Mouse (Mus musculus) brain, adult 2 months (tissue): Measurements from ENCODE around the gene Nrm.

ENCODE experiments used
- DNase-seq: peaks from one replicate; pipeline ENCODE4 v3.0.0; 2011; ENCODE audit warnings: low read depth, low spot score

The Nrm gene

DNA sequence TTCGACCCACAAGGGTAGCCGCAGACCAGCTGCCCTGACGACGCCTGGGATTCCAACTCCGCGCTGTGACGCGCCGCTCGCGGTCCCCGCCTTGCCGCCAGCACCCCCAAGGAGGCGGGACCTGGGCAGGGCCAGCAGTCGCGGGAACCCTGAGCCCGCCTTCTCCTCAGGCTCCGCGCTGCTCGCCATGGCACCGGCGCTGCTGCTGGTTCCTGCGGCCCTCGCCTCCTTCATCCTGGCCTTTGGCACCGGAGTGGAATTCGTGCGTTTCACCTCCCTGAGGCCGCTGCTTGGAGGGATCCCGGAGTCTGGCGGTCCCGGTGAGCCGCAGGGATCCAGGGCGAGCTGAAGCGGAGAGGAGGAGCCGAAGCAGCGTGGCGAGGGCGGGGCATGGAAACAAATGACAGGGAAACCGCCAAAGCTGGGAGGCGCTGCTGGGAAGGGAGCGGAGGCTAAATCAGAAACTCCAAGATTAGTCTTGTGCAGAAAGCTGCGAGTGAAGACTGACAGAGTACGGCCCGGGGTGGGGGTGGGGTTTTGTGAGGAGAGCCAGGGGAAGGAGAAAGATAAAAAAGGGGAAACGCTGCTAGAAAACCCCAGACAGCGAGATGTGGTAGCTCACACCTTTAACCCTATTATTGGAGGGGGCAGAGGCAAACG lies at the start of gene Nrm:
Gene Nrm (plus strand): TSS at position 121 of the 660 bp plus-strand sequence.
- peak; percentile 95 for DNase-seq

DNA sequence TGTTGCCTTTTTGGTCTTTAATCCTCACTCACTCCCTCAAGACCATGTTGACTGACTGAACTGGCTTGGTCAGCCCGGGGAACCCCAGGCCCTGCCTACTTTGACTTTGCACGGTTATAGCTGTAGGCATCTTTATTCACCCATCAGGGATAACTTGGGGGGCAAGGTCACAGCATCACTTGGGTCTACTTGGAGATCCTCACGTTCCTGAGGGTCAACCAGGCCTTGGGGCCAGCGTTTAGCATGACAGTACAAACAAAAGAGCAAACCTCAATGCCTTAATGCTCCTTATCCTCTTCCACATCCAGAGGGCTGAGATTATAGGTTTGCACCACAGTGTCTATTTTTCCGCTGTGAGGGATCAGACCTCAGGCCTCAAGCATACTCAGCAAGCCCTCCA lies 48.8 kb upstream of the Nrm start:
- no peak for DNase-seq

DNA sequence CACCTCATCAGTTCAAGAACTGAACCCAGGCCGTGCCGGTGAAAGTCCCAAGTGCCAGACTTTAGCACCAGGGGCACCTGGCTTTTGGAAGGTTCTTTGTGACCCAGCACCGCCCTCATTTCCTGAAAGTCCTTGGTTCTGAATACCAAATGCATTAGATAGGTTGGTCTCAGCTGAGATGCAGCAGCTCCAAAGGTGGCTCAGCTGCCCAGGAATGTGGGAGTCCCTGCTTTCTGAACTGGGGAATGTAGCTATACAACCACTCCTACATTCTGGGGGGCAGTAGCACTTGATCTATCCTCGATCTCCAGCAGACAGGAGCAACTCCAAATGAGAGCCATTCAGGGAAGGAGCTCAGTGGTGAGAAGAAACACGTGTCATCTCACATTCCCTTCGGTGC lies 48.4 kb upstream of the Nrm start:
- DNase-seq, result no peak

DNA sequence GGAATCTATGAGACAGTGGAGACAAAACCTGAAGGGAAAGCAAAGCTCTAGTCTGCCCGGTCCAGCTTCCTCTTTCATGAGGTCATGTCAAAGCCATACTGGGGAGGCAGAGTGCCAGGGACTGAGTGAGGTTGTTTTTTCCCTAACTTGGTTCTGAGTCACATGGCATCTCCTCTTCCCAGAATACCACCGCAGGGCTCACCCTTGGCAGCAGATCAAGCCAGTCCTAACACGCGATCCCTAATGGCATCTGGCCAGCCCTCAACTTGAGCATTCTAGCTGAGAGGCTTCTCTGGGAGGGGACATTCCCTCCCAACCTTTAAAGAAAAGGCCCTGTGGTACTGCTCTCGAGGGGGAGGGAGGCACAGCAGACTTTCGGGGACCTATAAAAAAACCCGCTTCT lies 47.9 kb upstream of the Nrm start:
- DNase-seq, result peak; percentile 79

DNA sequence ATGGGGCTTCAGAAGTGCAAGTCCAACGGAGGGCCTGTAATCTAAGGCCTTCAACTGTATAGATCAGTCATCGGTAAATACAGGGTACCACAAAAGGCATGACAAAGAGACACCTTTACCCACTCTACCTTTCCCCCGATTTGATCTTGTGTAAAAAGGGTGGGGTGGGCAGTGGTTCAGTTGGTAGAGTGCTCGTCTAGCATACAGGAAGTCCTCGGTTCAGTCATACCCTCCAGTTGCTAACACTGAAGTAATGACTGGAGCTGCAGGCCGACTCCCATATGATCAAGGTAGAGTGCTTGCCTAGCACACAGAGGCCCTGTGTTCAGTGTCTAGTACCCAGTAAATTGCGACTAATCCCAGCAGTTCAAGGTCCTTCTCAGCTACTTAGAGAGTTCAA lies 47.5 kb upstream of the Nrm start:
- no peak for DNase-seq

DNA sequence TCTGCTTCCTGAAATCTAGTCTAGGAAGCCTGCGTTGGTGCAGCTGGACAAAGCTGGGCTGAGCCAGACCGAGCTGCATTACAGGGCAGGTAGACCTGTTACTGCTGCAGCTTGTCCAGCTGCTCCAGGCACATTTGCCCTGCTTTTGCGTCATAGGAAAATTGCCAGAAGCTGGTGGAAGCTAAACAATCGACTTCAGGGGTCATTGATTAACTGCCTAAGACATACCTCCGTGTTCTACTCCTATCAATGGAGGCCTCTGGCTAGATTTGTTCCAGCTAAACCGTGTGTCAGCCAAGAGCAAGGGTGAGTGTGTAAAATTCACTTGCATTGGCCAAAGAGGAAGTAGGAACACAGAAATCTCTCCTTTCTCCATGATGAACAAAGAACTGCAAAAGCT lies 46.4 kb upstream of the Nrm start:
- no peak for DNase-seq

DNA sequence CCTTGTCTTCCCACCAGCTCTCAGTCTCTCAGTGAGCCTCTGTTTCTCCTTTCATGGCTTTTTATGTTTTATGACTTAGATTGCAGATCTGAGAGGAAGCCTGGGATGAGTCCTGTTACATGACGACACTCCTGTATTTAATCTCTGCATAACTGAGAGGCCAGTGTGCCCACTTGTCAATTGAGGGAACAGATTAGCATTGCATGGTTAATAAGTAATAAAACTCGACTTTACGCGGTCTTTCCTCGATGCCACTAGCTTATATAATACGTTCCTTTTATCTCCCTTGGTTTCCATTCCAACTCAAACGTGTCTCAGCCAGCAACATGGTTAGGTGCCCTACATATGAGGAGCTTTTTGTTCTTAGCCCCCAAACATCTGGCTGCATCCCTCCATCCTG lies 45.3 kb upstream of the Nrm start:
- no peak for DNase-seq

DNA sequence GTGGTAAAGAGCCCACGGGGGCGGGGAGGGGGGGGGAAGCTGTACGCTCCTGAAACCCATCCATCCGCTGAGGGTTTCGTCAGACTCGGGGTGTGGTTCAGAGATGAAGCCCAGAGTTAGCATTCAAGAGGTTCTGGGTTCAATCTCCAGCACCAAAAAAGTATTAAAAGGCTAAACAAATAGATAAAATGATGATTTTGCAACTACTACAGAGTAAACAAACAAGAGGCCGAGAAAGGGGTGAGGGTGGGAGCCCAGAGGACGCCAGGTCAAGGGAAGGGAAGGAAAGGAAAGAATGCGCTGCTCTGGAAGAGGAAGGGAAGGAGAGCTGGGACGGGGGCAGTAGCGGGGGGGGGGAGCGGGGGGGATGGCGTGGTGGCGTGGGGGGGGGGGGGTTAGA lies 44.4 kb upstream of the Nrm start:
- no peak for DNase-seq

DNA sequence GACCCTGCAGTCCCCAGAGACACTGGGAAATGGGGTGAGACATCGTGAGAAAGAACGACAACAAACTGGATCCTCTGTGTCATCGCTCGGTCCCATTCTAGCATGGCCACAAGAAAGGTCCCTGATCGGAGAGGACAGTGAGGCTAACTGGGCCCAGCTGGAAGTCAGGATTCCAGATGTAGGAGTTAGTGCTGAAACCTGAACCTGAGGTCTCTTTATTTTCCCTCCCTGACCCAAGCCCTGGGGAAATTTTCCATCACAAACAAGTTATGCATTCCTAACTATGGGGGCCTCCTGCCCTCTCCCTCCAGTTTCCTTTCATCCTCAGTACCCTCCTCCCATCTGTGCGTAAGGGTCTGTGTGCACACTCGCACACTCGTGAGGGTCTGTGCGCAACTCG lies 43.9 kb upstream of the Nrm start:
- DNase-seq, result no peak

DNA sequence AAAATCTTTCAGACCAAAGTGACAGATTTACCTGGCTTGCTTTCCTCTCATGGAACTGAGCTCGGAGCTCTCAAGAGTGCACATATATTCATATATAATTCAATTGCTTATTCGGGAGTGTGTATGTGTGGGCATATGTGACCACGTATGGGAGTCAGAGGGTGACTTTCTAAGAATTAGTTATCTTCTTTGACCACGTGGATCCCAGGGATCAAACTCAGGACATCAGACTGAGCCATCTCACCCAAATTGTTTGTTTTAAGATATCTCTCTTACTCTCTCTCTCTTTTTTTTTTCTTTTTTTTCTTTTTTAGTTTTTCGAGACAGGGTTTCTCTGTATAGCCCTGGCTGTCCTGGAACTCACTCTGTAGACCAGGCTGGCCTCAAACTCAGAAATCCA lies 41.0 kb upstream of the Nrm start:
- no peak for DNase-seq

DNA sequence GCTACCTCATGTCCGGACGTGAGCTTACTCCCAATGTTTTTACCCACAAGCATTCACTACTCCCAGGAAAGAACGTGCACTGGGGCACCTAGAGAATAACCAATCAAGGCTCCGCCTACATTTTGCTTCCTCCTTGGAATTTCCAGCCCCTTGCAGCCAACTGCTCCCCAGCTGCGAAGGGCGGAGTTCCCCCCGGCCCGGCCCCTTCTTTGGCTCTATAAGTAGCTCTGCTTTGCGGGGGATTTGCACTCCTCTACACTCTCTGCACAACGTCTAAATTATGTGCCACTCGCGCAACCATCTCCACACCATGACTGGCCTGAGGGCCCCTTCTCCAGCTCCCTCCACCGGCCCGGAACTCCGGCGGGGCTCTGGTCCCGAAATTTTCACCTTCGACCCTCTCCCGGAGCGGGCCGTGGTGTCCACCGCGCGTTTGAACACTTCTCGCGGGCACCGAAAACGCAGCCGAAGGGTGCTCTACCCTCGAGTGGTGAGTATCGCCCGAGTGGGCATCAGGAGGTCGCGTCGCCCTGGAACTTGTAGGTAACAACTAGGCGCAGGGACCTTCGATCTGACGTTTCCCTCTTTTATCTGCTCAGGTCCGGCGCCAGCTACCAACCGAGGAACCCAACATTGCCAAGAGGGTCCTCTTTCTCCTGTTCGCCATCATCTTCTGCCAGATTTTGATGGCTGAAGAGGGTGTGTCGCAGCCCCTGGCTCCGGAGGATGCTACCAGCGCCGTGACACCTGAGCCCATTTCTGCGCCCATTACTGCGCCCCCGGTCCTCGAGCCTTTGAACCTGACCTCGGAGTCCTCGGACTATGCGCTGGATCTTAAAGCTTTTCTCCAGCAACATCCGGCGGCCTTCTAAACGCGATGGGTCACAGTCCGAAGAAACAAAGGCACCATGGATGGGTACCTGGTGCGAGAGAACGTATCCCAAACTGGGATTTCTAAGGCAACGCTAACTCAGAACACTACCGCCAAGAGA lies 39.4 kb upstream of the Nrm start, which contains the start of gene Ier3:
Gene Ier3 (plus strand): TSS at position 246 of the 992 bp plus-strand sequence.
- DNase-seq, result peak; percentile 84

DNA sequence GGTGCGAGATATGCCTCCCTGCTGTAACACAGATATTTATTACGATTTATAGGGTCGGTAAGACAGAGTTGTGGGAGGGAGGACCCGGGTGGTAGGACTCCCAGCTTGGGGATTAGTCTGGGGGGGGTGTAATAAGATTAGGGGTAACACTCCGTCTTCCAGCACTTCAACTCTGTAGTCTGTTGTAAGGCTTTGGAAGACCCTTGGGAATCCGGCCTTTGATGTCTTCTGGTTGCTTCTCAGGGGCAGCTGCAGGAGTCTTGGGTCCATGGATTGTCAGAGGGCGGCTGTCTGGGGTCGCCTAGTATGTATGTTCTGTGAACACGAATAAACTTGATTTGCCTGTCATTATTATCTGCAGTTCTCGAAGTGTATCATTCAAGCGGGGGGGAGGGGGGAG lies 38.6 kb upstream of the Nrm start:
- no peak for DNase-seq

DNA sequence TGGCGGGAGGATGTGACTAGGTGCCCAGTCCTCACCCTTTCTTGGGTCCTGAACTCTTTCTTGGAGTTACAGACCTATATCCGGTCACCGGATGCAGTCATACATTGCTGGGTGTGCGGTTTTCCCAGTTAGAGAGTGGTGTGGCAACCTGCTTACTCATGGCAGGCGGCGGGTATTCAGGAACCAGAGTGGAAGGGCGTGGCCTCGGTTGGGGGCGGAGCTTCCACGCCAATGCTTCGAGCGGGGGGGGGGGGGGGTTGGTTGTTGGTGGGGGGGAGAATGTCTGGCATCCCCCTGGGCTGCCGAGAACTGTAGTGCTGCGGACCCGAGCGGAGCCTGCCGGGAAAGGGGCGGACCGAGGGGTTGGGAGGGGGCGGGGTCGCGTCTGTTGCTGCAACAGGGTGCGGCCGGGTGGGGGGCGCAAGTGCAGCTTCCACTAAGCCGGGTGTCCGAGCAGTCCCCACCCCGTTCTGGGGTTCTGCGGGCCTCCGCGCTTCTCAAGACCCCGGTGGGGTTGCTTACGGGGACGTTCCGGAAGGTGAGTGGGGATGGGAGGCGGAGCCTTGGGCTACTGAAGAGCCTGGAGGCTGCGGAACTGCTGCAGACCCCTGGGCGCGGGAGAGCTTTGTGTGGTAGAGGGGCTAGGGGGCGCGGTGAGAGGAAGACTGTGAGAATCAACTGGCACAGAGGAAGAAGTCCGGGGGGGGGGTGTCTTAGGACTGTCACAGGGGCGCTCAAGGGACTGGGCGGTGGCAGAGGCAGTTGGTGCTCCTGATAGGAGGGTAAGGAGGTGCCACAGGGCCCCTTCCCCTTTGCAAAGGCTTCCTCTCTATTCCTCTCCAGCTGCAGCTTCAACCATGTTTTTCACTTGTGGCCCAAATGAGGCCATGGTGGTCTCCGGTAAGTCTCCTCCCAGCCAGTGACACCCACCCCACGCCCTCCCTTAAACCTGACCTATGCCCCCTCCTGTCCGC lies 37.9 kb upstream of the Nrm start, which contains the start of gene Flot1:
Gene Flot1 (plus strand): TSS at position 267 of the 974 bp plus-strand sequence.
- DNase-seq, result peak; percentile 90

DNA sequence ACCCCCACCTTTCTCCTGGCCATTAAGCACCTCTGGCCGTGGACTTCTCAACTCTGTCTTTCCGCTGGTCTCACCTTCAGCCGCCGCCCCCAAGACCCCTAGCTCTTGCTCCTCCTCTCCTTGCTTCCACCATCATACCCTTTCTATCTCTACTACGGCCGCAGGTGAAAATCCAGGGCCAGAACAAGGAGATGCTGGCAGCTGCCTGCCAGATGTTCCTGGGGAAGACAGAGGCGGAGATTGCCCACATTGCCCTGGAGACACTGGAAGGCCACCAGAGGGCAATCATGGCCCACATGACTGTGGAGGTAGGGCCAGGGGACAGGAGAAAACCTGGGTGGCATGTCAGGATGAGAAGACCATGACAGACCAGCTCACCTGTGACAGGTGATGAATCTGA lies 36.7 kb upstream of the Nrm start:
- DNase-seq, result no peak

DNA sequence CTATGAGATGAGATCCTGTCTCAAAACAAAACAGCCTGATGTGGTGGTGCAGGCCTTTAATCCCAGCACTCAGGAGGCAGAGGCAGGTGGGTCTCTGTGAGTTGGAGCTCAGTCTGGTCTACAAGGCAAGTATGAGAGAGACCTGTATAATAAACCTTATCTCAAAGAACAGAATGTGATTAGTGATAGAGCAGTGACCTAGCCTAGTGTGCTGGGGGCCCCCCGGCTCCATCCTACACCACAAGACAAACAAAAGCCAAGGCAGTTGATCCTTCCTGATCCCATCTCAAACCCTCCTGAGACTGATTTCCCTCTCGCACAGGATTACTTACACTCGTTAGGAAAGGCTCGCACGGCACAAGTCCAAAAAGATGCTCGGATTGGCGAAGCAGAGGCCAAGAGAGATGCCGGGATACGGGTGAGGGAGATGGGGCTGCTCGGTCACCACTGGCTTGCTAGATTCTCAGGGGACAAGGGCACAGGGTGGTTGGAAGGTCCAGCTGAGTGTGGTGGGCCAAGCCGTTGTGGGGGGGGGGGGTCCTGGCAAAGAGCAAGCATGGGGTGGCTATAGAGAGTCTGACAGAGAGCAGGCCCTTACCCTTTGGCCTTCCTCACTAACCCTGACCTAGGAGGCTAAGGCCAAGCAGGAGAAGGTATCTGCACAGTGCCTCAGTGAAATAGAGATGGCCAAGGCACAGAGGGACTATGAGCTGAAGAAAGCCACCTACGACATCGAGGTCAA lies 35.8 kb upstream of the Nrm start:
- no peak for DNase-seq

DNA sequence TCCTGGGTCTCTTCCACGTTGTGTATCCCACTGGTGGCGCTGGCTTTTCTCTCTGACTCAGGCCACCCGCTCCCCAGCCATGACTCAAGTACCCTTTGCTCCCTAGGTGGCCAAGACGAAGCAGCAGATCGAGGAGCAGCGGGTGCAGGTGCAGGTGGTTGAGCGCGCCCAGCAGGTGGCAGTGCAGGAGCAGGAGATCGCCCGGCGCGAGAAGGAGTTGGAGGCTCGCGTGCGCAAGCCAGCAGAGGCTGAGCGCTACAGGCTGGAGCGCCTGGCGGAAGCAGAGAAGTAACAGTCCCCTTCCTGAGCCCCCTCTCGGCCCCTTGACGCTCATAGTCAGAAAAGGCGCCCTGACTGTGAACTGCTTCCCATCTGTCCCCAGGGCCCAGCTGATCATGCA lies 31.4 kb upstream of the Nrm start:
- DNase-seq, result peak; percentile 92

DNA sequence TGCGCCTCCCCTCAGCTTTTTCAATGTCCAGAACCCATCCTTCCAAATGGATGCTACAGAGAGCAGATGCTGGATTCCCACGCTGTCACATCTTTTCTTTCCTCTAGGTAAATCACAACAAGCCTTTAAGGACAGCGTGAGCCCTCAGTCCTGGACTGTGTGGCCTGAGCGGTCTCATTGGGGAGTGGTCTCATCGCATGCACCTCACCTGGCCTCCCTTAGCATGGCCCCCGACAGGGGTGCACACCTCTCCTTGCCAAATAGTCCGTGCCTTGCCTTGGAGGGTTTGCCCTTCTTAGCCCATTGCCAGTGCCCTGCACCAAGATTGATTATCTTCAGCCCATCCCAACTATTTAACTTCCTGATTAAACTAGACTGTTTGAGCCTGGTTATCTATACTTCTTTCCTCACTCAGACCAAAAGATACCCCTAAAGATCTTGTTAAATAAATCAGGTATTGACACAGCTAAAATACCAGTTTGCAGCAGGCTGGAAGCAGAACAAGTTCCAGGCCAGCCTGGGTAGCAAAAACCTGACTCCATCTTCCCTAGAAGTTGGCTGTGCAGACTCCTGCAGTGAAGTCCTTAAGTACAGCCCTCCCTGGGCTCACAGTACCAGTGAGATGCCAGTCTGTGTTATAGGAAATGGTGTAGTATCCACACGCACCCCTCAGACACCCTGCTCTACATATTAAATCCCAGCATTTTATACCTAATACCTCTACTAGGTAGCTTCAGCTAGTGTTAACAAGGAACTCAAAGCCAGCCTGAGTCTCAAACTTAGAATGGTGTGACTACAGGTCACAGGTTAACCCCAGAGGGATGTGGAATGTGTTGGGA lies 28.5 kb upstream of the Nrm start:
- DNase-seq, result no peak

DNA sequence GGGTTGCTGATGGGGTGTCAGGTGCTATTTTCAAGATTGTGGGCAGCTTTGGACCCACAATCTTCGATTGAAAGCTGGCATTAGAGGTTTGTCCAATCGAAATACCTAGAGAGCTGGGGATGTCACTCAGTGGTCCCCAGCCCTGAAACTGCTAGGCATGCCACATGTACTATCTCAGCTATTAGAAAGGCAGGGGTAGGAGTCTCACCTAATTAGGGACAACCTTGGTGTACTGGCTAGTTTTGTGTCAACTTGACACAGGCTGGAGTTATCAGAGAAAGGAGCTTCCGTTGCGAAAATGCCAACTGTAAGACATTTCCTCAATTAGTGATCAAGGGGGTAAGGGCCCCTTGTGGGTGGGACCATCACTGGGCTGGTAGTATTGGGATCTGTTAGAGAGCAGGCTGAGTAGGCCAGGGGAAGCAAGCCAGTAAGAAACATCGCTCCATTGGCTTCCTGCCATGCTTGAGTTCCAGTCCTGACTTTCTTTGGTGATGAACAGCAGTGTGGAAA lies 27.8 kb upstream of the Nrm start:
- no peak for DNase-seq

DNA sequence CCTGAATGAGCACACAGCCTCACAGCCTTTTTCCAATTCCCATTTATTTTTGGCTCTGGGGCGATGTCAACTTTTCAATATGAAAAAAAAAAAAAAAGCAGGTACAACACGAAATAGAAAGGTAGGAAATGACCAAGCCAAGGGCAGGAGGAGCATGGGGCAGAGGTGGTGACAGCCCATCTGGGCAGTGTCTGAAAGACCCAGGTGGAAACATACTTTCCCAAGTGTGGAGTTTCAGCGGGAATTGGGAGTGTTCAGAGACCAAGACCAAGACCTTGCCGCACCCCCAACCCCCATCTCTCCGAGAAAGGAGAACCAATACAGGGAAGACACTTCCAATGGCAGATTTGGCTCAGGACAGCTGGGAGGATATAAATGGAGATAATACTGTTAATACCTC lies 27.2 kb upstream of the Nrm start:
- no peak for DNase-seq
